Mouse (Mus musculus) spleen, adult 12 weeks (tissue): ENCODE data around the gene Gm14632.
"Not testable (repeated sequence)": the region's sequence is repeated elsewhere in the genome, so short reads cannot be mapped to it uniquely, and the experiment has no call there.

Source experiments
- DNase-seq: peaks from one replicate; pipeline ENCODE4 v3.0.0; 2022; ENCODE audit warnings: low spot score

Gene Gm14632

DNA sequence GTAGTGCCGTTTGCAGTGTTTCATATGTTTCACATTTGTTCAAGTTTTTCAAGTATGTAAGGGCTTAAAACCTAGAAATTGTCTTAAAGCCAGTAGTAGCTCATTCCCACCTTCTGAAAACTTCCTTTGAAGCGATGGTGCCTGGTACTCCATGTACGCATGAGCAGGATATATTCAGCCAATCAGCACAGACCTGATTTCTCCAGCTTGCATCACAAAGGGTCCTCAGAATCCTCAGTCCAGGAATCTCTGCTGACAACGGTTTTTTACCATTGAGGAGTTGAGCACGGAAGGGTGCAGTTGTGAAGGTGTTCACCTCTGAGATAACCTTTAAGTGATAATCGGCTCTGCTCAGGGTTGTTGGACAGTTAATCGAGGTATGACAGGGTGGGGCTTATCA, at the start of gene Gm14632:
Gene Gm14632, plus strand, starts transcription at position 301 of the 400 bp plus-strand sequence.
- DNase-seq = not testable (repeated sequence)
